Mouse (Mus musculus) left cerebral cortex, adult 2 months (tissue): ENCODE results near the gene Marf1. TPM values are rescaled to one million over a fixed set of nuclear protein-coding genes. Genes with fewer than 3 reads are reported as not detected.

Source experiments
- DNase-seq, 2 experiments: peaks; one replicate each; pipeline ENCODE4 v3.0.0; 2021 to 2022; ENCODE audit warnings: low spot score in 2 of 2, mixed read lengths in 1 of 2; ENCODE audit errors: extremely low spot score in 1 of 2
- H3K27ac ChIP-seq: fragments of 200-600 bp; 2 replicates; pipeline ENCODE4 v1.8.1; 2022
- H3K4me3 ChIP-seq: fragments of 200-600 bp; 2 replicates; pipeline ENCODE4 v1.8.1; 2022
- CTCF ChIP-seq: fragments of 200-600 bp; IDR thresholded peaks from 2 replicates; pipeline ENCODE4 v1.8.1; 2022; ENCODE audit warnings: antibody characterized with exemption, mild to moderate bottlenecking, moderate library complexity
- intact Hi-C: fragments of 180-260 bp; cut with DNase I; formaldehyde crosslinking; loops from one replicate; pipeline ENCODE4 v1.15.1; 2025
- long read RNA-seq, 2 experiments: library from polyadenylated mRNA; stranded (forward); transcript quantifications; one replicate each; pipeline ENCODE4 v2.0.0; 2021; ENCODE audit warnings: borderline mapping rate in 2 of 2
- total RNA-seq, 2 experiments: library from RNA; stranded (reverse); gene quantifications; 2 replicates each; pipeline ENCODE4 v1.2.3; 2021

Marf1 gene
- 100 to 1,000 TPM; 162 TPM for total RNA-seq
- long read RNA-seq, experiment 1, full-length matches to known transcripts: 3 of 20 reads
- long read RNA-seq, experiment 1, partial matches to known transcripts: 8 of 20 reads
- long read RNA-seq, experiment 1, other reads (novel, unspliced or antisense): 9 of 20 reads
- long read RNA-seq, experiment 2, full-length matches to known transcripts: 1 of 22 reads
- long read RNA-seq, experiment 2, partial matches to known transcripts: 11 of 22 reads
- long read RNA-seq, experiment 2, other reads (novel, unspliced or antisense): 10 of 22 reads

DNA sequence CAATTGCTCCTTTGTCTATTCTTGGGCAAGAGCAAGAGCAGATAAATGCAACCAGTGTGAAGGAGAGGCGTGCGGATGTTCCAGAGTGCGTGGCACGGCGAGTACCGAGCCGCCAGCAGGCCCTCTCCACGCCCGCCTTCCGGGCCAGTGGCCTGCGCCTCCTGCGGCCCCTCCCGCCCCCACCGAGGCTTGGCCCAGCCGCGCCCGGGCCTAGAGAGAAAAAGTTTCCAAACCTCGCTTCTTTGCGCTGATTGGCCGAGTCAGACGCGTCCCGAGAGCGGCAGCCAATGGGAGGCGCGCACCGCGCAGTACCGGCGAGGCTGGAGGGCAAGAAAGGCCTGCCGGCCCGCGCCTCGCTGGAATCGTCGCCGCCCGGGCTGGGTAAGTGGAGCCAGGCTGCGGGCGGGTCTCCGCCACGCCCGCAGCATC, at the start of gene Marf1, which contains the start of gene Nde1:
Marf1 (minus strand) TSS at position 364 of the 429 bp plus-strand sequence.
Nde1 (plus strand) TSS at position 288 of the 429 bp plus-strand sequence.
- intact Hi-C loops: loop anchor here (2.0 to 5.0 kb wide), 3 partner anchors 32 to 329 kb away; partner anchors contain the start of gene Abcc1
- DNase-seq: peak; percentile 79 to 81
- H3K4me3 ChIP-seq: peak within 1 kb of the TSS; percentile 61
- no peak; the same call in 1 of the 2 replicates for TF ChIP-seq CTCF
- H3K27ac ChIP-seq: peak within 1 kb of the TSS; percentile 72

- intact Hi-C loops: no loop called here
- H3K4me3 ChIP-seq: no peak overlapping the region
These were observed 35.6 kb upstream of the Marf1 start for GRCm38 (mm10) chr16:14198798-14199197.

GRCm38 (mm10) chr16:14195427-14195826, 32.3 kb upstream of the Marf1 start:
- intact Hi-C loops: loop anchor here (2.0 kb wide), 1 partner anchor 33 kb away; the partner anchor contains the start of genes Marf1 and Nde1
- Histone ChIP-seq H3K27ac (no peak overlapping the region), H3K4me3 (no peak overlapping the region)
- DNase-seq: peak; percentile 54 to 57
- TF ChIP-seq CTCF: peak; percentile 89

More at GRCm38 (mm10) chr16:14198798-14199197, 35.6 kb upstream of the Marf1 start:
- no peak; the same call in 1 of the 2 replicates for TF ChIP-seq CTCF
- no peak overlapping the region for H3K27ac ChIP-seq
- DNase-seq: no peak

GRCm38 (mm10) chr16:14194164-14194950, 31.2 kb upstream of the Marf1 start:
- DNase-seq: no peak
- no peak overlapping the region for H3K4me3 ChIP-seq
- TF ChIP-seq CTCF: no peak
- intact Hi-C loops: loop anchor here (2.0 kb wide), 1 partner anchor 32 kb away; the partner anchor contains the start of genes Marf1 and Nde1
- H3K27ac ChIP-seq: peak overlapping the region; percentile 59; the same call in 1 of the 2 replicates

GRCm38 (mm10) chr16:14185516-14185915, 22.4 kb upstream of the Marf1 start:
- intact Hi-C loops: no loop called here
- DNase-seq: no peak
- Histone ChIP-seq H3K4me3 (no peak overlapping the region), H3K27ac (no peak overlapping the region)
- TF ChIP-seq CTCF: no peak

DNA sequence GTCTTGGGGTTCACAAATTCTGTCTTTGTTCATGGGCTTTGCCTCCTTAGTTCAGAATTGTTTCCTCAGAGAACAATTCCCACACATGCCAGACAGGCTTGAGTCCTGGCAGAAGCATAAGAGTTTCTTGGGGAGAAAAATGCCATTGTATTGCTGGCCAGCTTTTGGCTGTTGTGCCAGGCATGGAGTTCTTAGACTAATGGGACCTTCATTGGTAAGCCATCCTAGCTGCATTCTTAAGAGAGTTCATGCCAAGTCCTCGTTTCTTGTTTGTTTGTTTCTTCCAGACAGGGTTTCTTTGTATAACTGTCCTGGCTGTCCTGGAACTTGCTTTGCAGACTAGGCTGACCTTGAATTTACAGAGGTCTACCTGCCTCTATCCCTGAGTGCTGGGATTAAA, 20.7 kb upstream of the Marf1 start:
- TF ChIP-seq CTCF: no peak
- no peak overlapping the region for H3K4me3 ChIP-seq
- intact Hi-C loops: no loop called here
- no peak for DNase-seq
- no peak overlapping the region; the same call in 1 of the 2 replicates for H3K27ac ChIP-seq

DNA sequence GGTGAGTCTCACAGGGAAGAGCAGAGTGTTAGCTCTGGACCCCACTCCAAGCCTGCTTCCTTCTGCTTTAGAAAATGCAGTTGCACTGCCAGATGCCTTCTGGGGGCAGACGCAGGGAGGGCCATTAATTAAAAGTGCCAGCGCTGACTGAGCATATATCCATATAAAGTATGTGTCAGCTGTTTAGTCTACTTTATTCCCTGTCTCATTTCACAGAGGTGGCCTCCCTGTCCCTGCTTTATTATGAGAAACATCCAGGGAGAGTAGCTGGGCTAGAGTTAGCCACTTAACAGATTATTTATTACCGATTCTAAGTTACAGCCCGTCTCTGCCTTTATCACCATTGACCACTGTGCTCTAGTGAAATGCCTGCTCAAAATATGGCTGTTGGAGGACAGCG, 19.2 kb upstream of the Marf1 start:
- Histone ChIP-seq H3K27ac (no peak overlapping the region), H3K4me3 (no peak overlapping the region)
- intact Hi-C loops: no loop called here
- DNase-seq: no peak
- no peak for TF ChIP-seq CTCF

DNA sequence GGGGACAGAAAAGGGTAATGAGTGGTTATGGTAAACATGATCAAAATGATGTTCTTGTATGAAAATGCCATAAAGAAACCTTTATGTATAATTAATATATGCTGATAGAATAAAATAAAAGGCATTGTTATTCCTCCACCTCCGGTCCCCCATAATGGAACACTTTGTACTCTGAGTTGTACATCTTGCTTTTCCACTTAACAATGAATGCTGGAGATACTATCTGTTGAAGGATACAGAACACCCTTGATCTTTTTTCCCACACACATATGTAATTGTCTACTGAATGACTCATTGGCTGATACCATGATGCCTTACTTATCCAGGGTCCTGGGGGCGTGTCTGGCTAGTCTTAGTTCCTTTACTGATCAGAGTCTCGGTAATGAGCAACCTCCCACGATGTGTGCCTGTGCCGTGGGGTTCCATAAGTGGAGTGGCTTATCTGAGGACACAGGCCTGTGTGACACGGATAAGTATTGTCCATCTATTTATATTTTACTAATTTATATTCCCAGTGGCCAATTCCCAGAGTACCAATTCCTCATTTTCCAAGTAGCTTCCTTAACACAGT, 17.1 kb upstream of the Marf1 start:
- no peak for DNase-seq
- H3K27ac ChIP-seq: no peak overlapping the region
- no peak for TF ChIP-seq CTCF
- intact Hi-C loops: no loop called here
- H3K4me3 ChIP-seq: no peak overlapping the region

GRCm38 (mm10) chr16:14178041-14178440, 14.9 kb upstream of the Marf1 start:
- intact Hi-C loops: no loop called here
- H3K4me3 ChIP-seq: no peak overlapping the region
- TF ChIP-seq CTCF: no peak
- no peak for DNase-seq
- no peak overlapping the region for H3K27ac ChIP-seq

- DNase-seq: no peak
- intact Hi-C loops: no loop called here
- Histone ChIP-seq H3K4me3 (no peak overlapping the region), H3K27ac (no peak overlapping the region)
- no peak for TF ChIP-seq CTCF
These were observed 6.6 kb upstream of the Marf1 start for GRCm38 (mm10) chr16:14169706-14170105.

GRCm38 (mm10) chr16:14166490-14166889, 3.3 kb upstream of the Marf1 start:
- intact Hi-C loops: no loop called here
- no peak for DNase-seq
- TF ChIP-seq CTCF: no peak
- Histone ChIP-seq H3K27ac (no peak overlapping the region), H3K4me3 (no peak overlapping the region)
